8 mouse cellular contexts compared by ENCODE assay signal in the genomic region with DNA sequence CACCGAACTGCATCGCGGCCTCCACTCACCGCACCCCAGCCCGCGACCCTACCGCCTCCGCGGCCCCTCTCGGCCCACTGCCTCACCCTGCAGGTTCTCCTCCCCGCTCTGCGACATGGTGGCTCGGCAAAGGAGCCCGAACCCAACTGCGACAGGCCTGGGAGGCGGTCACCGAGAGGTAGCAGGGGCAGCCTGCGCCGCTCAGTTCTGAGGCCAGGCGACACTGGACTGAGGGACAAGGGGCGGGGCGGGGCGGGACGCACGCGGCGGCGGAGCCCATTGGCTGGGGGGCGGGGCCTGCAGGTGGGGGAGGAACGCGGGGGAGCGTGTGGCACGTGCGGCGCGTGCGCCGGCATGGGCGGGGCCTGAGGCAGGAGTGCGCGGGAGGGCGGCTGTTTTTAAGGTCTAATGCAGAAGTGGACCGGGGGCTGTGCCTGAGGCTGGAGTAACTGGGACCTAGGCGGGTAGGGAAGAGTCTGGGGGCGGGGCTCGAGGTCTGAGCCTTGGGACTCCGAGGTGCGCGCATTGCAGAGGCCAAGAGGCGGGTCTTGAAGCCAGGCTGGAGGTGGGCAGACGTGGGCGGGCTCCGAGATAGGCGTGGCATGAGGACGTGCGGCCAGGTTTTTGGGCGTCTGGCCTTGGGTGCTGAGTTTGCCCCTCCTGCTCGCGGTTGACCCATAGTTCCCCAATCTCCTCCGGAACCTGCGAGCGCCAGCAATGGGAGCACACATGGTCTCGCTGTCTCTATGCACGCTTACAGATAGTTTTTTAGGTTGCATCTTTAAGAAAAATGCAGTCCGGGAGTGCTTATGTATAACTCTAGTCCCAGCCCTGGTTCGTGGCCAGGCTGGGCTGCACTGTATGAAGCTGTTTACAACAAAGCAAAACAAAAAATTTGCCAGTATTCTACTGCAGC. TPM values are rescaled to one million over a fixed set of nuclear protein-coding genes. Genes with fewer than 3 reads are reported as not detected.
DNase-seq lines count a peak whose midpoint lies in the region; ATAC-seq lines count a peak whose summit lies in the region.

A gene (minus strand): TSS at position 243 of the 916 bp plus-strand sequence.

- no peaks in the 10 kb centered on the region for H3K9me3 ChIP-seq in hindbrain, embryonic 15.5 days

- peak; percentile 96 for ATAC-seq in hindbrain, embryonic 15.5 days (ENCODE audit: low FRiP score, low read depth)

- H3K27me3 ChIP-seq in hindbrain, embryonic 15.5 days, result peaks cover 8% of the 10 kb centered on the region; the same call in 1 of the 2 replicates

- H3K9ac ChIP-seq in hindbrain, embryonic 15.5 days, result peak within 1 kb of the TSS; percentile 92

- WGBS in hindbrain, embryonic 15.5 days, result under 1% methylated on average over 62 of the region's 66 CpGs

- DNase-seq in WW6 (ENCODE audit: low read depth, low spot score), result peak; percentile 92
- peak; percentile 85 to 89 for DNase-seq in cerebellum, postnatal 36 days
- DNase-seq in gastrocnemius, adult 18-20 months (ENCODE audit: low spot score), result peak; percentile 89
- peak; percentile 83 for DNase-seq in left cerebral cortex, adult 11 months (ENCODE audit: low spot score)
- DNase-seq in lung, postnatal 36 days, result peak; percentile 95
- DNase-seq in retina, embryonic 14.5 days (ENCODE audit: low spot score), result peak; percentile 90
- peak; percentile 81 to 83 for DNase-seq in thymus, postnatal 36 days

- H3K4me3 ChIP-seq in hindbrain, embryonic 15.5 days, result peak within 1 kb of the TSS; percentile 86

- no peaks in the 10 kb centered on the region for H3K36me3 ChIP-seq in hindbrain, embryonic 15.5 days

- H3K27ac ChIP-seq in hindbrain, embryonic 15.5 days (replicated peaks), result peak within 1 kb of the TSS; percentile 78

- peak within 1 kb of the TSS; percentile 73 for H3K4me2 ChIP-seq in hindbrain, embryonic 15.5 days

- peaks cover 37% of the 10 kb centered on the region for H3K4me1 ChIP-seq in hindbrain, embryonic 15.5 days (replicated peaks)

RNA-seq across cellular contexts. Expression of the gene that starts here (rescaled TPM):
- total RNA-seq in gastrocnemius, adult 18-20 months (2021), result 100 to 1,000 TPM; 213 to 257 TPM
- polyA plus RNA-seq in hindbrain, embryonic 15.5 days (2015; fragmentation: Nextera tagmentation; extraction: Ambion mirVana), result 101 and 105 TPM in 2 replicates

Comparison
In these comparisons a context has a peak if more than half of its experiments do, and no peak if none do; other contexts are left out.
1. Peak in every context shown above with its lines: DNase-seq, ATAC-seq, H3K4me3 ChIP-seq and H3K27ac ChIP-seq.